ENCODE assay signal across 28 mouse cellular contexts in genomic region chr15:18624956-18625355, GRCm38 (mm10).
"Had no signal": no experiment of that assay in that cellular context is flagged by ENCODE, and none has a peak within 500 bp of the region (broad histone marks: within the 10 kb centered on the region; RNA-seq: fewer than 3 reads in every experiment).

No protein-coding gene starts in this region.

- H3K4me2 ChIP-seq: heart, embryonic 11.5 days; heart, embryonic 13.5 days; heart, embryonic 15.5 days; hindbrain, embryonic 12.5 days; hindbrain, embryonic 14.5 days; kidney, embryonic 15.5 days; limb, embryonic 13.5 days; limb, embryonic 15.5 days; liver, embryonic 12.5 days had no signal

- H3K4me3 ChIP-seq: gastrocnemius, adult 2 months; heart, adult 2 months; heart, embryonic 13.5 days; heart, embryonic 15.5 days; hindbrain, embryonic 10.5 days; hindbrain, embryonic 12.5 days; kidney, embryonic 15.5 days; limb, embryonic 13.5 days; limb, embryonic 15.5 days; liver, embryonic 12.5 days had no signal

- H3K4me1 ChIP-seq: heart, embryonic 13.5 days; heart, embryonic 15.5 days; hindbrain, embryonic 10.5 days; hindbrain, embryonic 12.5 days; kidney, embryonic 15.5 days; limb, embryonic 13.5 days; limb, embryonic 15.5 days; liver, embryonic 12.5 days had no signal

- H3K27ac ChIP-seq: gastrocnemius, adult 2 months; heart, adult 2 months; heart, embryonic 13.5 days; heart, embryonic 15.5 days; hindbrain, embryonic 10.5 days; hindbrain, embryonic 12.5 days; hindbrain, embryonic 14.5 days; kidney, embryonic 15.5 days; kidney, postnatal 0 days; limb, embryonic 13.5 days; limb, embryonic 15.5 days; liver, embryonic 12.5 days; liver, embryonic 14.5 days had no signal

- H3K27me3 ChIP-seq: heart, embryonic 13.5 days; heart, embryonic 15.5 days; hindbrain, embryonic 12.5 days; kidney, embryonic 15.5 days; limb, embryonic 13.5 days; limb, embryonic 15.5 days; liver, embryonic 12.5 days had no signal

- DNase-seq: gastrocnemius, adult 2 months; gastrocnemius, postnatal 10 days; gastrocnemius, postnatal 25 days; heart, adult 2 months; heart, postnatal 10 days; heart, postnatal 4 days; kidney, adult 11 months; kidney, adult 2 months; kidney, adult 9 months; kidney, postnatal 25 days; kidney, postnatal 4 days; layer of hippocampus, adult 9-11 months; layer of hippocampus, postnatal 36 days; left cerebral cortex, postnatal 4 days had no signal

- H3K9me3 ChIP-seq: heart, embryonic 13.5 days; heart, embryonic 15.5 days; hindbrain, embryonic 10.5 days; hindbrain, embryonic 12.5 days; kidney, embryonic 15.5 days; limb, embryonic 13.5 days; limb, embryonic 15.5 days; liver, embryonic 12.5 days had no signal

- H3K9ac ChIP-seq: heart, embryonic 13.5 days; heart, embryonic 15.5 days; hindbrain, embryonic 12.5 days; hindbrain, embryonic 14.5 days; kidney, embryonic 15.5 days; limb, embryonic 13.5 days; limb, embryonic 15.5 days; liver, embryonic 12.5 days; liver, embryonic 14.5 days had no signal

- ATAC-seq: hindbrain, embryonic 16.5 days; inflammation-experienced regulatory T-cells, adult 6 months; liver, embryonic 12.5 days had no signal

- H3K36me3 ChIP-seq: heart, embryonic 13.5 days; heart, embryonic 15.5 days; hindbrain, embryonic 10.5 days; hindbrain, embryonic 12.5 days; kidney, embryonic 15.5 days; limb, embryonic 13.5 days; limb, embryonic 15.5 days; liver, embryonic 12.5 days had no signal
